Mouse (Mus musculus) CH12.LX (cell line): ENCODE measurements around the gene Hoxa7. TPM values are rescaled to one million over a fixed set of nuclear protein-coding genes. Genes with fewer than 3 reads are reported as not detected.

Source experiments
- DNase-seq: peaks from one replicate; pipeline ENCODE4 v3.0.0-alpha.2; 2013; ENCODE audit errors: extremely low read depth
- H3K27ac ChIP-seq: 2 replicates; pipeline ENCODE4 v1.5.1; 2012; ENCODE audit warnings: low read depth, mild to moderate bottlenecking, control low read depth, moderate library complexity; ENCODE audit not compliant: insufficient read depth
- H3K27me3 ChIP-seq: replicated peaks from 2 replicates; pipeline ENCODE3; 2012; ENCODE audit warnings: inconsistent platforms
- H3K36me3 ChIP-seq, 2 experiments: replicated peaks in 1 of 2; 2 replicates each; pipeline versions ENCODE3 to v1.6.1; 2012; ENCODE audit warnings: inconsistent platforms in 1 of 2, low read length in 1 of 2, mild to moderate bottlenecking in 1 of 2, mixed read lengths in 1 of 2, moderate library complexity in 1 of 2; ENCODE audit not compliant: control insufficient read depth in 1 of 2, insufficient read depth in 1 of 2
- H3K4me1 ChIP-seq, 2 experiments: 2 replicates each; pipeline ENCODE4 v1.6.1; 2012; ENCODE audit warnings: inconsistent platforms in 1 of 2, moderate library complexity in 1 of 2; ENCODE audit not compliant: insufficient read depth in 2 of 2, control insufficient read depth in 1 of 2
- H3K4me2 ChIP-seq: 2 replicates; pipeline ENCODE4 v1.6.1; 2012; ENCODE audit warnings: low read depth, mild to moderate bottlenecking, control low read depth; ENCODE audit not compliant: poor library complexity, insufficient read depth, severe bottlenecking
- H3K4me3 ChIP-seq, 3 experiments: fragments of 150-350 bp in 1 of 3; sonication (generic) in 1 of 3; replicated peaks in 1 of 3; 2 replicates each; pipeline versions ENCODE3 to v1.5.1; 2011 to 2012; ENCODE audit warnings: low read depth in 2 of 3, low read length in 2 of 3, mild to moderate bottlenecking in 2 of 3, moderate library complexity in 2 of 3, control low read depth in 1 of 3, improper control_type of control experiment in 1 of 3, inconsistent platforms in 1 of 3, mixed read lengths in 1 of 3; ENCODE audit not compliant: poor library complexity in 1 of 3
- H3K79me2 ChIP-seq: replicated peaks from 2 replicates; pipeline ENCODE4 v1.6.1; 2012; ENCODE audit warnings: mild to moderate bottlenecking, moderate library complexity; ENCODE audit not compliant: control insufficient read depth, poor library complexity, insufficient read depth, severe bottlenecking; ENCODE audit errors: extremely low read depth
- H3K9ac ChIP-seq: 2 replicates; pipeline ENCODE4 v1.6.1; 2012; ENCODE audit warnings: low read depth, mild to moderate bottlenecking, control low read depth, moderate library complexity; ENCODE audit not compliant: insufficient read depth
- H3K9me3 ChIP-seq: replicated peaks from 2 replicates; pipeline ENCODE3; 2012; ENCODE audit warnings: low read length, inconsistent platforms, mixed read lengths
- BHLHE40 ChIP-seq: IDR thresholded peaks from 2 replicates; pipeline ENCODE4 v1.6.1; 2011; ENCODE audit warnings: mild to moderate bottlenecking, low read depth, low read length, improper control_type of control experiment
- CHD1 ChIP-seq: IDR thresholded peaks from 2 replicates; pipeline ENCODE4 v1.6.1; 2012; ENCODE audit warnings: low read depth, low read length, improper control_type of control experiment, inconsistent platforms
- CHD2 ChIP-seq: IDR thresholded peaks from 2 replicates; pipeline ENCODE4 v1.6.1; 2011; ENCODE audit warnings: low read length, improper control_type of control experiment
- CTCF ChIP-seq, 2 experiments: IDR thresholded peaks in 1 of 2; conservative IDR thresholded peaks in 1 of 2; 2 replicates each; pipeline ENCODE4 v1.5.1; 2011 to 2012; ENCODE audit warnings: low read depth in 2 of 2, low read length in 2 of 2, improper control_type of control experiment in 1 of 2, inconsistent platforms in 1 of 2, mild to moderate bottlenecking in 1 of 2, moderate library complexity in 1 of 2
- E2F4 ChIP-seq: IDR thresholded peaks from 2 replicates; pipeline ENCODE4 v1.6.1; 2011; ENCODE audit warnings: low read depth, low read length, improper control_type of control experiment; ENCODE audit not compliant: insufficient replicate concordance
- ELF1 ChIP-seq: IDR thresholded peaks from 2 replicates; pipeline ENCODE4 v1.6.1; 2014; ENCODE audit warnings: low read depth, mild to moderate bottlenecking, inconsistent platforms, low read length, improper control_type of control experiment
- EP300 ChIP-seq: IDR thresholded peaks from 2 replicates; pipeline ENCODE4 v1.6.1; 2011; ENCODE audit warnings: low read length, improper control_type of control experiment
- ETS1 ChIP-seq: conservative IDR thresholded peaks from 2 replicates; pipeline ENCODE4 v1.6.1; 2012; ENCODE audit warnings: low read depth, mild to moderate bottlenecking, inconsistent platforms, low read length, improper control_type of control experiment, moderate library complexity
- GABPA ChIP-seq: IDR thresholded peaks from 2 replicates; pipeline ENCODE4 v1.6.1; 2012; ENCODE audit warnings: low read depth, low read length, improper control_type of control experiment, inconsistent platforms; ENCODE audit not compliant: insufficient replicate concordance
- HCFC1 ChIP-seq: IDR thresholded peaks from 2 replicates; pipeline ENCODE4 v1.6.1; 2012; ENCODE audit warnings: low read depth, mild to moderate bottlenecking, inconsistent platforms, low read length, improper control_type of control experiment
- IRF4 ChIP-seq: IDR thresholded peaks from 2 replicates; pipeline ENCODE4 v1.6.1; 2014; ENCODE audit warnings: low read depth, mild to moderate bottlenecking, inconsistent platforms, low read length, improper control_type of control experiment
- JUN ChIP-seq: IDR thresholded peaks from 2 replicates; pipeline ENCODE4 v1.6.1; 2011; ENCODE audit warnings: low read depth, mild to moderate bottlenecking, low read length, improper control_type of control experiment, moderate library complexity; ENCODE audit not compliant: insufficient read depth
- JUND ChIP-seq: conservative IDR thresholded peaks from 2 replicates; pipeline ENCODE4 v1.6.1; 2011; ENCODE audit warnings: low read depth, low read length, improper control_type of control experiment
- KAT2A ChIP-seq: IDR thresholded peaks from 2 replicates; pipeline ENCODE4 v1.6.1; 2012; ENCODE audit warnings: low read length, improper control_type of control experiment, inconsistent platforms; ENCODE audit not compliant: insufficient replicate concordance
- MAFK ChIP-seq: IDR thresholded peaks from 2 replicates; pipeline ENCODE4 v1.6.1; 2011; ENCODE audit warnings: low read length, improper control_type of control experiment; ENCODE audit not compliant: insufficient replicate concordance
- MAZ ChIP-seq: IDR thresholded peaks from 2 replicates; pipeline ENCODE4 v1.6.1; 2012; ENCODE audit warnings: low read depth, mild to moderate bottlenecking, inconsistent platforms, low read length, improper control_type of control experiment, moderate library complexity
- MEF2A ChIP-seq: IDR thresholded peaks from 2 replicates; pipeline ENCODE4 v1.6.1; 2014; ENCODE audit warnings: low read depth, mild to moderate bottlenecking, inconsistent platforms, low read length, improper control_type of control experiment, borderline replicate concordance
- MXI1 ChIP-seq: IDR thresholded peaks from 2 replicates; pipeline ENCODE4 v1.6.1; 2011; ENCODE audit warnings: mild to moderate bottlenecking, low read depth, low read length, improper control_type of control experiment
- MYC ChIP-seq: IDR thresholded peaks from 2 replicates; pipeline ENCODE4 v1.6.1; 2011; ENCODE audit warnings: low read depth, mild to moderate bottlenecking, improper control_type of control experiment, low read length
- NELFE ChIP-seq: IDR thresholded peaks from 2 replicates; pipeline ENCODE4 v1.6.1; 2011; ENCODE audit warnings: low read depth, low read length, improper control_type of control experiment
- NRF1 ChIP-seq: IDR thresholded peaks from 2 replicates; pipeline ENCODE4 v1.6.1; 2014; ENCODE audit warnings: low read depth, mild to moderate bottlenecking, inconsistent platforms, low read length, improper control_type of control experiment, moderate library complexity
- PAX5 ChIP-seq: IDR thresholded peaks from 2 replicates; pipeline ENCODE4 v1.6.1; 2012; ENCODE audit warnings: low read length, inconsistent platforms, mixed read lengths
- POLR2A ChIP-seq: IDR thresholded peaks from 2 replicates; pipeline ENCODE4 v1.6.1; 2011; ENCODE audit warnings: low read depth, mild to moderate bottlenecking, improper control_type of control experiment, low read length
- POLR2AphosphoS2 ChIP-seq: IDR thresholded peaks from 2 replicates; pipeline ENCODE4 v1.6.1; 2011; ENCODE audit warnings: low read depth, low read length, improper control_type of control experiment
- RAD21 ChIP-seq: IDR thresholded peaks from 2 replicates; pipeline ENCODE4 v1.6.1; 2011; ENCODE audit warnings: low read depth, mild to moderate bottlenecking, low read length, improper control_type of control experiment, moderate library complexity
- RCOR1 ChIP-seq: conservative IDR thresholded peaks from 2 replicates; pipeline ENCODE4 v1.6.1; 2012; ENCODE audit warnings: low read depth, mild to moderate bottlenecking, inconsistent platforms, low read length, improper control_type of control experiment
- SIN3A ChIP-seq: IDR thresholded peaks from 2 replicates; pipeline ENCODE4 v1.6.1; 2012; ENCODE audit warnings: low read length, improper control_type of control experiment, inconsistent platforms
- SMC3 ChIP-seq: IDR thresholded peaks from 2 replicates; pipeline ENCODE4 v1.6.1; 2011; ENCODE audit warnings: low read depth, low read length, improper control_type of control experiment
- TBP ChIP-seq: conservative IDR thresholded peaks from 2 replicates; pipeline ENCODE4 v1.6.1; 2011; ENCODE audit warnings: low read depth, low read length, improper control_type of control experiment
- TCF12 ChIP-seq: IDR thresholded peaks from 2 replicates; pipeline ENCODE4 v1.6.1; 2014; ENCODE audit warnings: low read depth, mild to moderate bottlenecking, inconsistent platforms, low read length, improper control_type of control experiment
- UBTF ChIP-seq: IDR thresholded peaks from 2 replicates; pipeline ENCODE4 v1.6.1; 2012; ENCODE audit warnings: low read depth, mild to moderate bottlenecking, inconsistent platforms, low read length, improper control_type of control experiment, moderate library complexity
- USF1 ChIP-seq: IDR thresholded peaks from 2 replicates; pipeline ENCODE4 v1.6.1; 2014; ENCODE audit warnings: low read depth, mild to moderate bottlenecking, inconsistent platforms, low read length, improper control_type of control experiment
- USF2 ChIP-seq: conservative IDR thresholded peaks from 2 replicates; pipeline ENCODE4 v1.6.1; 2011; ENCODE audit warnings: low read depth, low read length, improper control_type of control experiment
- ZC3H11A ChIP-seq: IDR thresholded peaks from 2 replicates; pipeline ENCODE4 v1.6.1; 2012; ENCODE audit warnings: low read depth, mild to moderate bottlenecking, inconsistent platforms, low read length, improper control_type of control experiment
- ZKSCAN1 ChIP-seq: IDR thresholded peaks from 2 replicates; pipeline ENCODE4 v1.6.1; 2012; ENCODE audit warnings: low read depth, inconsistent platforms, low read length, improper control_type of control experiment, borderline replicate concordance
- ZMIZ1 ChIP-seq: IDR thresholded peaks from 2 replicates; pipeline ENCODE4 v1.6.1; 2012; ENCODE audit warnings: low read depth, mild to moderate bottlenecking, inconsistent platforms, low read length, improper control_type of control experiment
- ZNF384 ChIP-seq: IDR thresholded peaks from 2 replicates; pipeline ENCODE4 v1.6.1; 2012; ENCODE audit warnings: low read depth, low read length, improper control_type of control experiment, inconsistent platforms
- dilution Hi-C: fragments of 300-500 bp; cut with MboI; formaldehyde crosslinking; loops from 2 replicates; pipeline ENCODE4 v1.14.3; 2020; ENCODE audit warnings: low sequenced_read_pairs; ENCODE audit not compliant: extremely low pct_unique_long_range_greater_than_20kb, extremely low pct_ligation_motif_present
- in situ Hi-C: fragments of 300-500 bp; cut with MboI; formaldehyde crosslinking; loops from 3 replicates; pipeline ENCODE4 v1.14.3; 2019; ENCODE audit warnings: low sequenced_read_pairs, low pct_ligation_motif_present, low pct_unique_long_range_greater_than_20kb, mixed read lengths
- polyA plus RNA-seq: library from polyadenylated mRNA; unstranded; fragments of >175 nt; gene quantifications from 2 replicates; pipeline ENCODE4 v1.2.1, GENCODE M21; 2012; ENCODE audit warnings: low read depth; ENCODE audit not compliant: insufficient read length
- total RNA-seq, 2 experiments: library from RNA; depleted of rRNA; stranded (reverse); fragments of 300-350 nt in 1 of 2; fragments of >200 nt in 1 of 2; gene quantifications; 2 replicates each; pipeline ENCODE4 v1.2.3; 2012 to 2014

Hoxa7 gene
- total RNA-seq (2012; rRNA removed): 0.71 and 1.1 TPM in 2 replicates
- total RNA-seq (2014; rRNA removed): 0.85 and 1.0 TPM in 2 replicates
- polyA plus RNA-seq: 1.4 TPM in 2 replicates

- H3K4me3 ChIP-seq: peak within 1 kb of the TSS; percentile 75 to 87 (median 76)
- H3K27me3 ChIP-seq: no peaks in the 10 kb centered on the region
- H3K79me2 ChIP-seq: no peaks in the 10 kb centered on the region
- peaks cover 24% of the 10 kb centered on the region for H3K9me3 ChIP-seq
- TF ChIP-seq MAZ (no peak; the same call in 1 of the 2 replicates), BHLHE40 (peak; percentile 29; the same call in 1 of the 2 replicates), MAFK (no peak), ZMIZ1 (no peak), PAX5 (no peak), USF1 (no peak), MEF2A (peak; percentile 52), POLR2A (peak; percentile 45; the same call in 1 of the 2 replicates), IRF4 (peak; percentile 28; the same call in 1 of the 2 replicates), RAD21 (peak; percentile 97), CHD2 (no peak), ZNF384 (no peak), JUN (no peak), TCF12 (peak; percentile 65; the same call in 1 of the 2 replicates), CTCF (conservative IDR thresholded peaks at IDR 0.05 in 1 of 2, IDR thresholded peaks at IDR 0.05 in 1 of 2; ENCODE audit: low read depth in 2 of 2, low read length in 2 of 2) (peak; percentile 83 to 98), EP300 (no peak), TBP (no peak), HCFC1 (no peak), KAT2A (no peak), RCOR1 (0 out of 2 replicates have a peak, but pooled peaks have one; percentile 47), USF2 (no peak), CHD1 (no peak), ZC3H11A (peak; percentile 96), E2F4 (no peak), POLR2AphosphoS2 (no peak), ETS1 (no peak), ELF1 (peak; percentile 45; the same call in 1 of the 2 replicates), GABPA (no peak), UBTF (no peak), MYC (no peak), SMC3 (peak; percentile 85), MXI1 (peak; percentile 59; the same call in 1 of the 2 replicates), NELFE (peak; percentile 63), SIN3A (peak; percentile 64; the same call in 1 of the 2 replicates), ZKSCAN1 (no peak), NRF1 (peak; percentile 74), JUND (no peak)
- TF ChIP-seq, all 38 proteins: peak for 15
- H3K27ac ChIP-seq: peak within 1 kb of the TSS; percentile 18; the same call in 1 of the 2 replicates
- peaks cover 0 to 13% of the 10 kb centered on the region in 2 experiments; a peak in 2 of 4 replicates for H3K4me1 ChIP-seq
- peaks cover 0 to 6% of the 10 kb centered on the region in 2 experiments for H3K36me3 ChIP-seq
- peak within 1 kb of the TSS; percentile 78 for H3K9ac ChIP-seq
- dilution Hi-C loops: no loop called here
- H3K4me2 ChIP-seq: peak within 1 kb of the TSS; percentile 57
- in situ Hi-C loops: loop anchor here (10.0 to 25.0 kb wide), 3 partner anchors 209 to 1007 kb away; partner anchors contain the start of gene Skap2
- DNase-seq: peak; percentile 89
These were observed at the start of gene Hoxa7 for GRCm38 (mm10) chr6:52221337-52221992. Hoxa7 (minus strand) TSS chr6:52221854.
